Mouse (Mus musculus): ENCODE measurements around the gene Eif4ebp2.

The Eif4ebp2 gene

GRCm38 (mm10) chr10:61452645-61453044 is at the start of gene Eif4ebp2:
TSS of gene Eif4ebp2 (minus strand) at chr10:61452661.
- in situ Hi-C loops (cut with MboI, MseI), result no loop called here

- in situ Hi-C loops (cut with MboI, MseI), result loop anchor here (10.0 kb wide), 1 partner anchor 1746 kb away; no protein-coding TSS in a partner anchor
Observed at GRCm38 (mm10) chr10:61500756-61501155, 48.3 kb upstream of the Eif4ebp2 start.

- in situ Hi-C loops (cut with MboI, MseI), result loop anchor here (10.0 kb wide), 1 partner anchor 1745 kb away; no protein-coding TSS in a partner anchor
Observed at GRCm38 (mm10) chr10:61499505-61500466, 47.3 kb upstream of the Eif4ebp2 start.

GRCm38 (mm10) chr10:61496231-61496630 is 43.8 kb upstream of the Eif4ebp2 start:
- in situ Hi-C loops (cut with MboI, MseI), result no loop called here

GRCm38 (mm10) chr10:61495461-61495860 is 43.0 kb upstream of the Eif4ebp2 start:
- in situ Hi-C loops (cut with MboI, MseI), result no loop called here

- in situ Hi-C loops (cut with MboI, MseI), result no loop called here
Observed at GRCm38 (mm10) chr10:61492040-61492439, 39.6 kb upstream of the Eif4ebp2 start.

- in situ Hi-C loops (cut with MboI, MseI), result no loop called here
Observed at GRCm38 (mm10) chr10:61491573-61491972, 39.1 kb upstream of the Eif4ebp2 start.

- in situ Hi-C loops (cut with MboI, MseI), result no loop called here
Observed at GRCm38 (mm10) chr10:61488522-61489110, 36.2 kb upstream of the Eif4ebp2 start.

GRCm38 (mm10) chr10:61486551-61487339 is 34.3 kb upstream of the Eif4ebp2 start:
- in situ Hi-C loops (cut with MboI, MseI), result no loop called here

GRCm38 (mm10) chr10:61484801-61485200 is 32.3 kb upstream of the Eif4ebp2 start:
- in situ Hi-C loops (cut with MboI, MseI), result no loop called here

GRCm38 (mm10) chr10:61482771-61483170 is 30.3 kb upstream of the Eif4ebp2 start:
- in situ Hi-C loops (cut with MboI, MseI), result no loop called here

- in situ Hi-C loops (cut with MboI, MseI), result no loop called here
Observed at GRCm38 (mm10) chr10:61480488-61480887, 28.0 kb upstream of the Eif4ebp2 start.

- in situ Hi-C loops (cut with MboI, MseI), result no loop called here
Observed at GRCm38 (mm10) chr10:61479927-61480326, 27.5 kb upstream of the Eif4ebp2 start.

GRCm38 (mm10) chr10:61479461-61479860 is 27.0 kb upstream of the Eif4ebp2 start:
- in situ Hi-C loops (cut with MboI, MseI), result no loop called here

GRCm38 (mm10) chr10:61476440-61477165 is 24.1 kb upstream of the Eif4ebp2 start:
- in situ Hi-C loops (cut with MboI, MseI), result no loop called here

- in situ Hi-C loops (cut with MboI, MseI), result no loop called here
Observed at GRCm38 (mm10) chr10:61475594-61476439, 23.4 kb upstream of the Eif4ebp2 start, which contains the start of gene Lrrc20. TSS of gene Lrrc20 (plus strand) at chr10:61475801.

- in situ Hi-C loops (cut with MboI, MseI), result no loop called here
Observed at GRCm38 (mm10) chr10:61474344-61474743, 21.9 kb upstream of the Eif4ebp2 start.

GRCm38 (mm10) chr10:61473640-61474039 is 21.2 kb upstream of the Eif4ebp2 start:
- in situ Hi-C loops (cut with MboI, MseI), result no loop called here

GRCm38 (mm10) chr10:61468900-61469299 is 16.4 kb upstream of the Eif4ebp2 start:
- in situ Hi-C loops (cut with MboI, MseI), result no loop called here

GRCm38 (mm10) chr10:61466873-61467272 is 14.4 kb upstream of the Eif4ebp2 start:
- in situ Hi-C loops (cut with MboI, MseI), result no loop called here
